Mouse (Mus musculus): ENCODE measurements at regions not wholly inside any gene's neighbourhood (a gene's known extent, or its start where the extent isn't known, plus 50 kb on each side); places are given as distances from the start of the nearest gene placed in this dataset.

GRCm38 (mm10) chr5:106044878-106045585 lies 168.7 kb downstream of the Zfp326 start:
- DNase-seq, result peak; percentile 64

GRCm38 (mm10) chr5:106038321-106038720 lies 162.0 kb downstream of the Zfp326 start:
- DNase-seq, result no peak

- no peak for DNase-seq
Observed at GRCm38 (mm10) chr5:106036176-106036575, 159.8 kb downstream of the Zfp326 start.

- DNase-seq, result no peak
Observed at GRCm38 (mm10) chr5:106032956-106033355, 156.6 kb downstream of the Zfp326 start.

- peak; percentile 25 to 29 for DNase-seq
Observed at GRCm38 (mm10) chr5:106026861-106027260, 150.5 kb downstream of the Zfp326 start.

GRCm38 (mm10) chr5:106004292-106004917 lies 128.0 kb downstream of the Zfp326 start:
- no peak for DNase-seq

- no peak for DNase-seq
Observed at GRCm38 (mm10) chr5:106003321-106004291, 127.2 kb downstream of the Zfp326 start.

- peak; percentile 61 to 68 for DNase-seq
Observed at GRCm38 (mm10) chr5:106002330-106002729, 126.0 kb downstream of the Zfp326 start.

GRCm38 (mm10) chr5:105994218-105994617 lies 117.9 kb downstream of the Zfp326 start:
- DNase-seq, result no peak

GRCm38 (mm10) chr5:105993066-105993760 lies 116.8 kb downstream of the Zfp326 start:
- DNase-seq, result peak; percentile 84 to 88

- no peak for DNase-seq
Observed at GRCm38 (mm10) chr5:105990777-105991176, 114.4 kb downstream of the Zfp326 start.

GRCm38 (mm10) chr5:105986401-105986800 lies 110.0 kb downstream of the Zfp326 start:
- DNase-seq, result peak; percentile 77 to 79

GRCm38 (mm10) chr5:105983131-105983530 lies 106.8 kb downstream of the Zfp326 start:
- no peak for DNase-seq

GRCm38 (mm10) chr5:105976746-105977145 lies 100.4 kb downstream of the Zfp326 start:
- no peak for DNase-seq

GRCm38 (mm10) chr5:105976076-105976475 lies 99.7 kb downstream of the Zfp326 start:
- DNase-seq, result no peak

- no peak for DNase-seq
Observed at GRCm38 (mm10) chr5:105975275-105976011, 99.1 kb downstream of the Zfp326 start.

- no peak for DNase-seq
Observed at GRCm38 (mm10) chr5:105974576-105975177, 98.3 kb downstream of the Zfp326 start.
